Mouse (Mus musculus) forebrain, embryonic 12.5 days (tissue): ENCODE measurements around the gene Abcc4. TPM values are rescaled to one million over a fixed set of nuclear protein-coding genes. Genes with fewer than 3 reads are reported as not detected.

ENCODE experiments used
- ATAC-seq: fragments of 200-750 bp; cut with Nextera tagmentation; 2 replicates; pipeline ENCODE4 v1.8.0; 2017; ENCODE audit warnings: moderate TSS enrichment; ENCODE audit not compliant: low FRiP score
- H3K27ac ChIP-seq: fragments of 300-500 bp; sonication (generic); 2 replicates; pipeline ENCODE4 v1.5.1; 2016; ENCODE audit warnings: mild to moderate bottlenecking
- H3K27me3 ChIP-seq: fragments of 300-500 bp; sonication (generic); 2 replicates; pipeline ENCODE4 v1.6.1; 2016; ENCODE audit warnings: mild to moderate bottlenecking
- H3K36me3 ChIP-seq: fragments of 300-500 bp; sonication (generic); replicated peaks from 2 replicates; pipeline ENCODE4 v1.6.1; 2016; ENCODE audit warnings: mild to moderate bottlenecking
- H3K4me1 ChIP-seq: fragments of 300-500 bp; sonication (generic); 2 replicates; pipeline ENCODE4 v1.6.1; 2016
- H3K4me2 ChIP-seq: fragments of 300-500 bp; sonication (generic); 2 replicates; pipeline ENCODE4 v1.6.1; 2016; ENCODE audit warnings: mild to moderate bottlenecking, moderate library complexity
- H3K4me3 ChIP-seq: fragments of 300-500 bp; sonication (generic); replicated peaks from 2 replicates; pipeline ENCODE4 v1.5.1; 2016; ENCODE audit warnings: mild to moderate bottlenecking
- H3K9ac ChIP-seq: fragments of 300-500 bp; sonication (generic); 2 replicates; pipeline ENCODE4 v1.6.1; 2016; ENCODE audit warnings: mild to moderate bottlenecking
- H3K9me3 ChIP-seq: fragments of 300-500 bp; sonication (generic); 2 replicates; pipeline ENCODE4 v1.6.1; 2016
- WGBS: fragments of 180-500 bp; shearing (Covaris S2); methylation state at CpG from one replicate; pipeline ENCODE4 v1.1.7; 2016; 5-methylcytosine and 5-hydroxymethylcytosine counted together
- microRNA-seq: library from miRNA; unstranded; fragments of <30 nt; microRNA quantifications from one replicate; pipeline ENCODE4, GENCODE M21; 2017
- polyA plus RNA-seq: library from polyadenylated mRNA; unstranded; fragments of >200 nt; fragmentation: Nextera tagmentation; extraction: Ambion mirVana; gene quantifications from 2 replicates; pipeline ENCODE4 v1.2.1, GENCODE M21; 2016

Gene Abcc4
- polyA plus RNA-seq, 1 experiment from 2014 or later = 2.1 TPM

DNA sequence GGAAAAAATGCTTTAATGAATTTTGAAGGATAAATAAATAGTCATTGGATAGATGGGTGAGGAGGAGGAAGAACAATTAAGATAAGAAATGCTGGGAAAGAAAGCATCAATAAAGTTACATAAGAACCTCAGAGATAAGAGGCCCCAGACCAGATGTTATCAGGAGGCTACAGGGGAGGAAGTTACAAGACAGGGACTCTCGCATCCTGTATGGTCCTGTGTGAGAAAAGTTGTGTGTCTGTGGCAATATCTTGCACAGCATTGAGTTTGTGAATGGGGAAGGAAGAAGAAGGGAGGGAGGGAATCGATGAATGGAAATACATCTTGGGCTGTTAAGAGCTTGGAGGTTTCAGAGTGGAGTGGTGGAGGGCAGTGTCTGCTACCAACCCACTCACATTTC, 240.7 kb downstream of the Abcc4 start:
- no peak overlapping the region for H3K27ac ChIP-seq
- ATAC-seq = no peak
- H3K4me3 ChIP-seq = no peak overlapping the region
- no peak overlapping the region for H3K4me2 ChIP-seq
- H3K36me3 ChIP-seq = no peaks in the 10 kb centered on the region
- H3K9ac ChIP-seq = no peak overlapping the region
- WGBS = 97% methylated on average over 2 of the region's 2 CpGs
- H3K4me1 ChIP-seq = no peaks in the 10 kb centered on the region
- peaks cover 11% of the 10 kb centered on the region for H3K27me3 ChIP-seq
- H3K9me3 ChIP-seq = no peaks in the 10 kb centered on the region

GRCm38 (mm10) chr14:118464401-118464800, 241.6 kb downstream of the Abcc4 start:
- Histone ChIP-seq H3K27ac (no peak overlapping the region), H3K27me3 (0 out of 2 replicates have a peak, but pooled peaks cover 7% of the 10 kb centered on the region), H3K9ac (no peak overlapping the region), H3K4me3 (no peak overlapping the region), H3K4me2 (no peak overlapping the region), H3K36me3 (no peaks in the 10 kb centered on the region), H3K9me3 (no peaks in the 10 kb centered on the region), H3K4me1 (no peaks in the 10 kb centered on the region)
- WGBS = 93% methylated on average over 3 of the region's 3 CpGs
- no peak for ATAC-seq

DNA sequence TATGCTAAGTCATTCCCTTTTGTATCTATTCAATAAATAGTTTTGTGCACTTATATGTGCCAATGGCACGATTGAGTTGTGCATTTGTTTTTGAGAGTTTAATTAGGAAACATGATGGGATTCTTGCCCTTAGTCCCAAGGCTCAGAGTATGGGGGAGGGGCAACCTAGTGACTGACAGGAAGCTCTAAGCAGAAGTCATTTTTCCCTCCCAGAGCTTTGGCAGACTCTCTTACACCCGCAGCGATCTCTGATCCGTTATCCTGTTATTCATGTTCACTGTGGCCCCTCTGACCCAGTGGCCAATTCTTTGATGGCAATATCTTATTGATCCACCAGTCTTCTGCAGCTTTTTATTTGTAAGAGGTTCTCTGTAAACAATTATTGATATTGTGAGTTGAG, 253.4 kb downstream of the Abcc4 start:
- H3K9ac ChIP-seq = no peak overlapping the region
- no peak overlapping the region for H3K4me3 ChIP-seq
- no peaks in the 10 kb centered on the region for H3K4me1 ChIP-seq
- H3K36me3 ChIP-seq = no peaks in the 10 kb centered on the region
- WGBS = 64% methylated on average over 4 of the region's 4 CpGs
- no peak overlapping the region for H3K27ac ChIP-seq
- ATAC-seq = no peak
- no peak overlapping the region for H3K4me2 ChIP-seq
- 0 out of 2 replicates have a peak, but pooled peaks cover 6% of the 10 kb centered on the region for H3K27me3 ChIP-seq
- no peaks in the 10 kb centered on the region for H3K9me3 ChIP-seq

DNA sequence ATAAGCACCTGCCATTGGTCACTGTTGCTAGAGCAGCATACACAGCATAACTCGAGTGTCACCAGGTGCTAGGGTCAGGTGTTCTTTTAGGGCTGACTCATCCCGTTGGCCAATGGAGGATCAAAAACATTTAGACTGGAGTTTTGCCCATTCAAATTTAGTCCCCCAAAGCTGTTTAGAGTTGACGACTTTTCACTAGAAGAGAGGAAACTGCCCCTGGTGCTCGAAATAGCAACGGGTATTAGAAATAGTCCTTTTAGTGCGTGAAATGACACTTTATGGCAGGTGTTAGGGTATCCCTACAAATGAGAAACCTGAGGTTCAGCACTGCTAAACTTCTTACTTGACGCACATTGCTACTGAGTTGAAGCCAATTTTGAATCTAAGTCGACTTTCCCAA, 265.9 kb downstream of the Abcc4 start:
- ATAC-seq = no peak
- Histone ChIP-seq H3K36me3 (no peaks in the 10 kb centered on the region), H3K4me2 (no peak overlapping the region), H3K9ac (no peak overlapping the region), H3K9me3 (no peaks in the 10 kb centered on the region), H3K4me3 (no peak overlapping the region), H3K27ac (no peak overlapping the region), H3K27me3 (peaks cover 46% of the 10 kb centered on the region), H3K4me1 (peaks cover 18% of the 10 kb centered on the region)
- WGBS = 86% methylated on average over 8 of the region's 8 CpGs

DNA sequence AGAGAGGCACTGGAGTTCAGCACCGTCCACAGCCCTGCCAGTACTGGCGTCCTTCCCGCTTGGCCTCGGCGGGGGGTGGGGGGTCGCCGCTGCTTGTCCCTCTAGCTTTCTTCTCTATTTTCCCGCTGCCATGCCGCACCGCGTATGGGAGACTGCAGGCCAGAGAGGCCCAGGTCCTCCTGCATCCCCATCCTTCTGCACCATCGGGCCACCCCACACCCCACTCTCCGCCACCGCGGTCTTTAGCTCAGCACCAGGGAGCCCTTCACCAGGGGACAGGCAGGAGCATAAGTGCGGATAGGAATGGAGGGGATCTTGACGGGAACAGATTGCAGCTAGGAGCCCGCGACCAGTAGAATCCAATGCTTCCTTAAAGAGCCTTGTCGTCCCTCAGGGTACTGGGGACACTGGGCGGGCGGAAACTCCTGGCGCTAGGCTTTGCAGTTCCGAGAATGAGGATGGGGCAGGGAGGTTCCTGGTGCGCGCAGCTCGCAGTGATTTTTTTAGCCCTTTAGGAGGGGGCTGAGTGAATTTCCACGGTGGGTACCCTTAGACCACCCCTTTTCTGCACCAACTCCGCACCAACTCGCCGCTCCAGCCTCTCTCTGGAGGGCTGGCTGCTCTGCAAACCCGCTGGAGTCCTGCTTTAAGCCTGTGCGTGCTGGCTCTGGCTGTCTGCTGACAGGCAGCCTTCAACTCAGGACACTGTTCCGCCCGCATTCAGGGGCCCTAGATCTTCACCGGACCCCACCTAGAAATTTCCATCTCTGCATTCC, 268.7 kb downstream of the Abcc4 start:
- Histone ChIP-seq H3K9ac (peak overlapping the region; percentile 64), H3K4me2 (peak overlapping the region; percentile 98), H3K4me3 (peak overlapping the region; percentile 57), H3K36me3 (no peaks in the 10 kb centered on the region), H3K27me3 (peaks cover 65% of the 10 kb centered on the region), H3K4me1 (peaks cover 34% of the 10 kb centered on the region), H3K27ac (peak overlapping the region; percentile 46; the same call in 1 of the 2 replicates), H3K9me3 (no peaks in the 10 kb centered on the region)
- WGBS = under 1% methylated on average over 36 of the region's 36 CpGs
- ATAC-seq = peak; percentile 79

DNA sequence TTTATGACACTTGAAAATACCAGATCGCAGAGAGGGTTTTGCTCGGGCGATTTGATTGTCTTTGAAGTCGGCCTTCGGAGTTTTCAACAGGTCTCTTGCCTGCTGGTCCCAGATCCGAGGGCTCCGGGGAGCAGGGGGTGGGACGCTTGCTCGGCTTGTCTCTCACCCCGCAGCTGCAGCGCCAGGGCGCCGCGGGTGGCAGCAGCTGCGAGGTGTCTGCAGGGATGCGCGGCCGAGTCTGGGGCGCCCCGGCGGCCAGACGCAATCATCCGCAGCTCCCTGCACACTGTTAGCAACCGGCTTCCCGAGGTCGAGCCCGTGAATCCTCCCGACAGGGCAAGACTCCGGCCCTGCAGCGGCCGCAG, 269.2 kb downstream of the Abcc4 start:
- H3K27ac ChIP-seq = peak overlapping the region; percentile 46; the same call in 1 of the 2 replicates
- WGBS = under 1% methylated on average over 31 of the region's 31 CpGs
- peaks cover 34% of the 10 kb centered on the region for H3K4me1 ChIP-seq
- H3K27me3 ChIP-seq = peaks cover 67% of the 10 kb centered on the region
- H3K4me2 ChIP-seq = peak overlapping the region; percentile 98
- H3K4me3 ChIP-seq = peak overlapping the region; percentile 57
- ATAC-seq = peak; percentile 84
- H3K36me3 ChIP-seq = no peaks in the 10 kb centered on the region
- no peaks in the 10 kb centered on the region for H3K9me3 ChIP-seq
- peak overlapping the region; percentile 64 for H3K9ac ChIP-seq

GRCm38 (mm10) chr14:118435676-118436330, 270.2 kb downstream of the Abcc4 start:
- WGBS = 13% methylated on average over 12 of the region's 12 CpGs
- Histone ChIP-seq H3K27me3 (peaks cover 69% of the 10 kb centered on the region), H3K4me2 (no peak overlapping the region), H3K9ac (no peak overlapping the region), H3K9me3 (no peaks in the 10 kb centered on the region), H3K27ac (no peak overlapping the region), H3K36me3 (no peaks in the 10 kb centered on the region), H3K4me3 (no peak overlapping the region), H3K4me1 (peaks cover 34% of the 10 kb centered on the region)
- peak; percentile 34; the same call in 1 of the 2 replicates for ATAC-seq

- Histone ChIP-seq H3K4me1 (peaks cover 34% of the 10 kb centered on the region), H3K36me3 (no peaks in the 10 kb centered on the region), H3K9me3 (no peaks in the 10 kb centered on the region), H3K9ac (no peak overlapping the region), H3K27me3 (peaks cover 71% of the 10 kb centered on the region), H3K27ac (no peak overlapping the region), H3K4me3 (no peak overlapping the region), H3K4me2 (no peak overlapping the region)
- 66% methylated on average over 4 of the region's 4 CpGs for WGBS
- no peak for ATAC-seq
Observed at GRCm38 (mm10) chr14:118434842-118435241, 271.2 kb downstream of the Abcc4 start.

DNA sequence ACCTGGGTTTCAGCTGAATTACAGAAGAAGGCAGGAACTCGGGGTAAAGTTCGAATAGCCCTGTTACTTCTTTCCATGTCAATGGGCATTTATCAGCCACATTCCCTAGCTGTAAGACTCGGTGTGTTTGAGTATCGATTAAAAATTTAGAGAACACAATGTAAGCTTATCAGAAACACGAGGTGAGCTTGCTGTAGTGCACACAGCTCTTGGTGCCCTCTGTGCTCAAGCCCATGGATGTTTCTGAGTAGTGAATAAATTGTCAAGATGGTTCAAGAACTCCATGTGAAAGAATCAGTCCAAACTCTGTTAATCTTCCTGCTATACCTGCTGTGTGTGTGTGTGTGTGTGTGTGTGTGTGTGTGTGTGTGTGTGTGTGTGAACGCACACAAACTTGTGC, 272.2 kb downstream of the Abcc4 start:
- no peak for ATAC-seq
- Histone ChIP-seq H3K27ac (no peak overlapping the region), H3K27me3 (peaks cover 61% of the 10 kb centered on the region), H3K36me3 (no peaks in the 10 kb centered on the region), H3K9ac (no peak overlapping the region), H3K4me3 (no peak overlapping the region), H3K4me2 (no peak overlapping the region), H3K9me3 (no peaks in the 10 kb centered on the region), H3K4me1 (peaks cover 34% of the 10 kb centered on the region)
- WGBS = 13% methylated on average over 6 of the region's 6 CpGs

Small RNAs within 50 kb of the gene (microRNA-seq; reads per million reads assigned to microRNA genes)
- gene Mir6391 = not detected

Other genes with a start within 250 kb of the Abcc4 start
- gene Cldn10, start 81.7 kb upstream of the Abcc4 start, polyA plus RNA-seq = 0.56 and 0.68 TPM in 2 replicates
- gene Dzip1, start 219.2 kb upstream of the Abcc4 start, polyA plus RNA-seq = 31.3 and 32.1 TPM in 2 replicates
- 23.0 and 25.0 TPM in 2 replicates for gene Dnajc3, start 231.8 kb upstream of the Abcc4 start, polyA plus RNA-seq